Mouse (Mus musculus) heart, adult 2 months (tissue): ENCODE measurements around the gene Hpn.

ENCODE experiments used
- CTCF ChIP-seq: fragments of 200-600 bp; IDR thresholded peaks from 2 replicates; pipeline ENCODE4 v1.8.1; 2022; ENCODE audit warnings: antibody characterized with exemption, mild to moderate bottlenecking, moderate library complexity
- EP300 ChIP-seq: fragments of 200-500 bp; IDR thresholded peaks from 2 replicates; pipeline ENCODE4 v1.6.1; 2011; ENCODE audit warnings: low read depth, low read length, control low read depth; ENCODE audit not compliant: insufficient read depth
- POLR2A ChIP-seq: fragments of 200-500 bp; IDR thresholded peaks from 2 replicates; pipeline ENCODE4 v1.6.1; 2011; ENCODE audit warnings: mild to moderate bottlenecking, low read depth, low read length, control low read depth; ENCODE audit not compliant: insufficient read depth

DNA sequence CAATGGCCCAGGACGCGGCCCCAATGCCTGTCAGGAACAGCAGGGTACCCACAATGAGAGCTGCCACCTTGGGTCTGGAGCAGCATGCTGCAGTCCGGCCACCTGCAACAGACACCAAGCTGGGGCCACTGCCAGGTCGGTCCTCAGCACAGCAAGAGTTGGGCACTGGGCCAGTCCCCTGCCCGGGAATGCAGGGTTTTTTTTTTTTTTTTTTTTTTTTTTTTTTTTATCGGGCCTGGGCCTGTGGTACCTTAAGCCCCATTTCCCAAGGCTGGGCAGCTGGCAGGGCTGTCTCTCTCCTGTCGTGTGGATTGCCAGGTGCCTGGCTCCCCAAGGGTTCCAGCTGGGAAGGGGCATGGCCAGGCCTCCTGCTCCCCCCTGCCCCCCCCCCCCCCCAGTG is 6.0 kb downstream of the Hpn start:
- TF ChIP-seq POLR2A = no peak
- no peak for TF ChIP-seq CTCF
- TF ChIP-seq EP300 = no peak
